Mouse (Mus musculus): Measurements from ENCODE around the gene Dhrs3.

Dhrs3 gene

DNA sequence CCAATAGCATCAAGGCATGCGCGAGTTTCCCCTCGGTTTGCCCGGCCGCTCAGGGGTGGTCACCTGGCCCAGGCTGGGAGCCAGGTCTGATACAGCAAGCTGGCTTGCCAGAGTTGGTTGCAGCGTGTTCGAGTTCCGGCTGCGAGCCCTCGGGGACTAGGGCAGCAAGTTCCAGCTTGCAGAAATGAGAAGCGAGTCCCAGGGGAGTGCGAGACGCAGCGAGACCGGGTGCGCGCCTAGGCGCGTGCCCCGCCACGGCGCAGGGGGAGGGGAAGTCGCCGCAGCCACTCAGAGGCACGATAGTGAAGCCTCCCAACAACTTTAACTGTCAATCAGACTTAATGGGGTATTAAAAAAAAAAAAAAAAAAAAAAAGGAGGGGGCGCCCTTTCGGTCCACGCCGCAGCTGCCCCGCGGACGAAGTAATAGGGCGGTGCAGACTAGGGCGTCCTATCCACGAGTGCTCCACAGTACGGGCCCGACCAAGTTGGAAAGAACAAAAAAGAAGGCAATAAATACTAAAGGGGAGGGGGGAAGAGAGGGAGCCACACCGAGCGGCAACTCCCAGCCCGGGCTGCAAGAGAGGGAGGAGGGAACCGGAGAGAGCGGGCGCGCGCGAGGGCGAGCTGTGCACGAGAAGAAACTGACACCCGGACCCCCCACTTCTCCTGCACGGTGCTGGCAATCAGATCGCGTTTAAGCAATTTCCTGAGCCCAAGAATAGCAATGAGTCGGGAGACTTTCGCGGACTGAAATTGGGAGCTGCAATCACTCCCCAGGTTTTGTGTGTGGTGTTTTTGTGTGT is at the start of gene Dhrs3:
Gene Dhrs3 (plus strand): TSS at position 695 of the 804 bp plus-strand sequence.
- in situ Hi-C loops (cut with MboI; ENCODE audit: unreplicated experiment in 2 of 2), result loop anchor here (5.0 to 25.0 kb wide), 6 partner anchors 125 to 1730 kb away; no protein-coding TSS in a partner anchor

DNA sequence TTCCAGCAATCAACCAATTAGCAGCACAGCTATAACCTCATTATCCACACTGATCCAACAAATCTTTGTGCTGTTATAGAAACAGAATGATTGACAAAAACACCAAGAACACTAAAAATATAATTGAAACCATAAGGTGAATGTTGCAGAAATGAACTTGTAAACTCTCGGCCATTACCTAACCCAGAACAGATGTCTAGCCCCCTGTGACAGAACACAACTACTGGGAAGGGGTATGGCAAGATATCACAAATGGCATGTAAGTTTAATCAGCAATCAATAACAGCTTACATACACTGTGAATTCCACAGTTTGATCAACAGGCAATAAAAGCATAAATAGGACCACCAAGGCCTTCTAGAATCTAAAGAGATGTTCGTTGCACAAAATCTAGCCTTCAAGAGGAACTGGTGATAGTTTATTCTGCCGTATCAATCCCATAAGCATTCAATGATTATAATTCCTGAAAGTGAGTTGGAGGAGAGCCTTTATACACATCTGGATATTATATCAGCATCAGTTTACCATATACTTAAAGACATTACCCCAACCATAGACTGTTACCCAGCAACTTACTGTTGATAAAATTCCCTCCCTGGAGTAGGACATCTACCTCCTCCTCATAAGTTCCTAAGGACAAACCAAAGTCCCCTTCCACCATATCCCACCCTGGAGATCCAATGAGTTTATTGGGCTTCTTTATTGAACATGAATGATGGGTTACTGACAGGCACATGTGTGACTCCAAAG is 30.7 kb upstream of the Dhrs3 start:
- in situ Hi-C loops (cut with MboI; ENCODE audit: unreplicated experiment in 2 of 2), result loop anchor here (25.0 kb wide), 1 partner anchor 425 kb away; the partner anchor contains the start of gene 1700012P22Rik (in 2 of the 2)

- in situ Hi-C loops (cut with MboI; ENCODE audit: unreplicated experiment in 2 of 2), result loop anchor here (25.0 kb wide), 1 partner anchor 431 kb away; the partner anchor contains the start of gene 1700012P22Rik (in 2 of the 2)
Observed at GRCm38 (mm10) chr4:144867926-144868325, 24.7 kb upstream of the Dhrs3 start.

GRCm38 (mm10) chr4:144868584-144868983 is 24.0 kb upstream of the Dhrs3 start:
- in situ Hi-C loops (cut with MboI; ENCODE audit: unreplicated experiment in 2 of 2), result loop anchor here (25.0 kb wide), 1 partner anchor 431 kb away; the partner anchor contains the start of gene 1700012P22Rik (in 2 of the 2)

- in situ Hi-C loops (cut with MboI; ENCODE audit: unreplicated experiment in 2 of 2), result loop anchor here (25.0 kb wide), 1 partner anchor 436 kb away; the partner anchor contains the start of gene 1700012P22Rik (in 2 of the 2)
Observed at GRCm38 (mm10) chr4:144872905-144873304, 19.7 kb upstream of the Dhrs3 start.

DNA sequence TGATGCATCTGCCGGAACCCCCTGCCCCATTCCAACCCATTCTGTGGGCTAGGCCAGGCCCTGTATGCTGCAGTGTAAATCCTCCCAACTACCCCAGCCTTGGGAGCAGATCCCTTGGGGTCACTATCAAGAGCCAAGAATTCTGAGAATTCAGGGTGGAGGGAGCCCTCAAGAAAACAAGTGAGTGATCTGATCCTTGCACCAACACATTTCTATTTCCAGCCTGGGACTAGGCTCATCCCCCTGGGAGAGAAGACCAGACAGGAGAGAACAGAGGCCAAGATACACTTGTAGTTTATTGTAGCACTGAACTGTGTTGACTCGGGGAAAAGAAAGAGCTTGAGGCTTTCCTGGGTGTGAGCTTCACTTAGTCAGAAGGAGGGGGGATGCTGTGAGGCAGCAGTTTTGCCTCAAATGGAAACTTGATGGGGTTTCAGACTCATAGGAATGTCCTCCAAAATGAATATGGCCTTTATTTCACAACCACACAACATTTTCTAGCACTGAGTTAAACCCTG is 17.0 kb upstream of the Dhrs3 start:
- in situ Hi-C loops (cut with MboI; ENCODE audit: unreplicated experiment in 2 of 2), result loop anchor here in 1 of 2 experiments (25.0 kb wide), 1 partner anchor 1713 kb away; no protein-coding TSS in a partner anchor

DNA sequence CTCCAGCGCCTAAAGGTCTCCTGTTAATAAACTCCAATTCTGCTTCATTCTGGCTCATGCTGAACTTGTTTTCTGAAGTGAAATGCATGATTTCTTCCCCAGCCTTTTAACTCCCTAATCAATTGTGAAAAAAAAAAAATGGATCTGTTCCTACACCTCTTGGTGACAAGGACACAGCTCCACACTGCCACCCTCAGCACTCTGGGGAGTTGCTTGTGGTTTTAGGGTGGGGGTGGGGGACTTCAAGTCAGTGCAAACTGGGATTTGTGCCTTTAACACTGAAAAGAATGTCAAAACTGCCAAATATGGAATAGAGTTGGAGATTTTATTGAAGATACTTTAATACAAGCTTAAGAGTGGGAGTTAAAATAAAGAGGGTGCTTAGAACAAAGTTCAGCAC is 13.1 kb upstream of the Dhrs3 start:
- in situ Hi-C loops (cut with MboI; ENCODE audit: unreplicated experiment in 2 of 2), result loop anchor here in 1 of 2 experiments (25.0 kb wide), 1 partner anchor 1717 kb away; no protein-coding TSS in a partner anchor

DNA sequence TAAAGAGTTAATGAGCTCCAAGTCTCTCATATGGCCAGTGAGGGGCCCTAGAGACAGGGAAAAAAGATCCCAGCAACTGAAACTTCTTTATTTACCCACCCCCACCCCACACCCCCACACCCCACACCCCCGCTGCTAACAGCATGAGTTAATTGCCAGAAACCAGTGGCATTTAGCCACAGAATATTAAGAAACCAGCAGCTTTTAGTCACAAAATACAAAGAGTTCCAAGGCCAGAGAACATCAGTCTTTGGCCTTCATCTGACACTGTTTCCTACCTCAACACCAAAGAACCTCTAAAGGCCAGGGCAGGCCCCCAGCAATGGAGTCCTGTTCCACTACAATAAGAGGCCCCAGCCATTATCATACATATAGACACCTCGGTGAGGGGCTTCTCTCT is 11.3 kb upstream of the Dhrs3 start:
- in situ Hi-C loops (cut with MboI; ENCODE audit: unreplicated experiment in 2 of 2), result loop anchor here (10.0 to 25.0 kb wide), 2 partner anchors 273 to 1719 kb away; no protein-coding TSS in a partner anchor

DNA sequence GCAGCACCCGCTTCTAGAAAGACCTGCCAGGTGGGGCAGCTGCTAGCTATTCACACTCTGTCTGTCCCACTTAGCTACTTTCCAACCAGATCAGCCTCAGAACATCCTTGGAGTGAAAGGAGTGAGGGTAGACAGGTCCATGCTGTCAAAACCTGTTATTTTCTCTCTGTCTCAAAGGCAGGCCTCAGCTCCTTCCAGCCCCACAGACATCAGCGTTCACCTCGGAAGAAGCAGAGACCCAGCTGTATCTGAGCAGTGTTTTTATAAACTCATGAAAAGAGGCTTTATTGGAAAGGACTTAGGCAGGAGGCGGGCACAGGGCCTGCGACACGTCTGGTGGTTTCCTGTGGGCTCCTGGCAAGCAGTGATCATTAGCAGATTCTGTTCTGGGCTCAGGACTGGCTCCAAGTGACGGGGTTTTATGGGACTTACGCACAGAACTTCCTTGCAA is 9.7 kb upstream of the Dhrs3 start:
- in situ Hi-C loops (cut with MboI; ENCODE audit: unreplicated experiment in 2 of 2), result loop anchor here (10.0 to 25.0 kb wide), 2 partner anchors 272 to 1721 kb away; no protein-coding TSS in a partner anchor

GRCm38 (mm10) chr4:144886460-144886859 is 6.2 kb upstream of the Dhrs3 start:
- in situ Hi-C loops (cut with MboI; ENCODE audit: unreplicated experiment in 2 of 2), result loop anchor here (5.0 to 25.0 kb wide), 3 partner anchors 268 to 1724 kb away; no protein-coding TSS in a partner anchor

DNA sequence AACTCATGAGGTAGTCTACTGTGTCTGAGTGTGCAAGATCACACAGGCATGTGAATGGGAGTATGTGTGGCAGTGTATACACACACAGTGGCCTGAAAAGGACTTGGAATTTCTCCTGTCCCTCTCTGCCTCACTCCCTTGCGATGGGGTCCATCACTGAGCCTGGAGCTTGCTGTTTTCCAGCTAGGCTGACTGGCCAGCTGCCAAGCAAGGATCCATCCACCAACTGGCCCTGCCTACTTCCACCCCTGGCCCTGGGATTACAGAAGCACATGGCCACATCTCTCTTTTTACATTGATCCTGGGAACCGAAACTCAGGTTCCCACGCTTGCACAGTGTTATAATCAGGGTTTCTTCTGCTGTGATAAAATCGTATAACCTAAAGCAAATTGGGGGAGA is 3.9 kb upstream of the Dhrs3 start:
- in situ Hi-C loops (cut with MboI; ENCODE audit: unreplicated experiment in 2 of 2), result loop anchor here (5.0 to 25.0 kb wide), 3 partner anchors 266 to 1726 kb away; no protein-coding TSS in a partner anchor

DNA sequence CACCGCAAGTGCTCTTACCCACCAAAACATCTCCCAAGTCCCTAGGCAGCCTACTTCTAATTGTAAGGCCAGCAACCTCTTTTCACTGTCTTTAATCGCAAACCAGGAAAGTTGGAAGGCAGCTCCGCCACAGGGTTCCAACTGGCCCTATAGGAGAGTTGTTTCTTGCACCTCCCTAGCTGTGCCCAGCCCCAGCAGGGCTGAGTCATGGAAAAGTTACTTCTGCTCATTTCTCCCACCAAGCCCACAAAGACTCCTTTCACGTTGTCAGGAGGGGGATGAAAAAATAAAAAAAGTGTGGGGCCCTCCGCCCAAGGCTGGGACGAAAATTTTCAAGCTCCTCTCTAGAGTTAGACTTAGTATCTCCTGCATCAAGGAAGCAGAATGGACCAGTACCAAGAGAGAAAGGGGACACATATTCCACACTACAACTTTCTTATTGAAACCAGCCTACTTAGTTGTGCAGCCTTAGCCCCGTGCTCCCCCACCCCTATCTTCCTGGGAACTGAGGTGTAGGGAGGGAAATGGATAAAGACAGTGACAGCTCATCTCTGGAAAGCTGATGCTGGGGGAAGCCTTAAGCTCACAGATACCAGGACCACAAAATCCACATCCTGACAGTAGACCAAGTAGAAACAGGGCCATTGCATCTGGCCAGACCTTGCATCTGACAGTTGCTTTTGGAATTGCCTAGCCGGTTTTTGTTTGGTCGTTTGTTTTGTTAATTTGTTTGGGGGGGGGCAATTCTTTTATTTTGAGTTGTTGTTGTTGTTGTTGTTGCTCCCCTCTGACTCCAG is 2.9 kb upstream of the Dhrs3 start:
- in situ Hi-C loops (cut with MboI; ENCODE audit: unreplicated experiment in 2 of 2), result loop anchor here (5.0 to 25.0 kb wide), 8 partner anchors 128 to 1727 kb away; no protein-coding TSS in a partner anchor

DNA sequence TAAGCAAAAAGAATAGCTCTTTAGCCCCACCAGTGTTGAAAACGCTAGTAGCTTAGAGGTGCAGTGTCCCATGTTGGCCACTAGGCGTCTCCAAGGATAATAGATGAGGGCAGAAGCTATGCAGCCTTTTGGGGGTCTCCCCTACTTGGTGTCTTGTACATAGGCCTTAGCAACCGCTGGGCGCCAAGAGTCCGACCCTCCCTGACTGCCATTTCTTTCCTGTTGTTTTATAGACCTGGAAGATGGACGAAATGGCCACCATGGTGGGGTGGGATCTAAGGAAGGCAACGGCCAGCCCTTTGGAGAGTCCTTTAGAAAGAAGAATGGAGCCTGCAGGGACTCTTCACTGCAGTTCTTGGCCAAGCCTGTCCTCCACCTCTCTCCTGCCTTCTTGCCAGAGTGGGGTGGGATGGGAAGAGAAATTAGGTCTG is 1.9 kb upstream of the Dhrs3 start:
- in situ Hi-C loops (cut with MboI; ENCODE audit: unreplicated experiment in 2 of 2), result loop anchor here (5.0 to 25.0 kb wide), 6 partner anchors 127 to 1728 kb away; no protein-coding TSS in a partner anchor

GRCm38 (mm10) chr4:144891121-144891711 is 1.4 kb upstream of the Dhrs3 start:
- in situ Hi-C loops (cut with MboI; ENCODE audit: unreplicated experiment in 2 of 2), result loop anchor here (5.0 to 25.0 kb wide), 6 partner anchors 126 to 1729 kb away; no protein-coding TSS in a partner anchor

- in situ Hi-C loops (cut with MboI; ENCODE audit: unreplicated experiment in 2 of 2), result loop anchor here (5.0 to 25.0 kb wide), 6 partner anchors 126 to 1729 kb away; no protein-coding TSS in a partner anchor
Observed at GRCm38 (mm10) chr4:144891743-144892132, 889 bp upstream of the Dhrs3 start.

GRCm38 (mm10) chr4:144892937-144893272 is 278 bp downstream of the Dhrs3 start:
- in situ Hi-C loops (cut with MboI; ENCODE audit: unreplicated experiment in 2 of 2), result loop anchor here (5.0 to 25.0 kb wide), 6 partner anchors 124 to 1731 kb away; no protein-coding TSS in a partner anchor

DNA sequence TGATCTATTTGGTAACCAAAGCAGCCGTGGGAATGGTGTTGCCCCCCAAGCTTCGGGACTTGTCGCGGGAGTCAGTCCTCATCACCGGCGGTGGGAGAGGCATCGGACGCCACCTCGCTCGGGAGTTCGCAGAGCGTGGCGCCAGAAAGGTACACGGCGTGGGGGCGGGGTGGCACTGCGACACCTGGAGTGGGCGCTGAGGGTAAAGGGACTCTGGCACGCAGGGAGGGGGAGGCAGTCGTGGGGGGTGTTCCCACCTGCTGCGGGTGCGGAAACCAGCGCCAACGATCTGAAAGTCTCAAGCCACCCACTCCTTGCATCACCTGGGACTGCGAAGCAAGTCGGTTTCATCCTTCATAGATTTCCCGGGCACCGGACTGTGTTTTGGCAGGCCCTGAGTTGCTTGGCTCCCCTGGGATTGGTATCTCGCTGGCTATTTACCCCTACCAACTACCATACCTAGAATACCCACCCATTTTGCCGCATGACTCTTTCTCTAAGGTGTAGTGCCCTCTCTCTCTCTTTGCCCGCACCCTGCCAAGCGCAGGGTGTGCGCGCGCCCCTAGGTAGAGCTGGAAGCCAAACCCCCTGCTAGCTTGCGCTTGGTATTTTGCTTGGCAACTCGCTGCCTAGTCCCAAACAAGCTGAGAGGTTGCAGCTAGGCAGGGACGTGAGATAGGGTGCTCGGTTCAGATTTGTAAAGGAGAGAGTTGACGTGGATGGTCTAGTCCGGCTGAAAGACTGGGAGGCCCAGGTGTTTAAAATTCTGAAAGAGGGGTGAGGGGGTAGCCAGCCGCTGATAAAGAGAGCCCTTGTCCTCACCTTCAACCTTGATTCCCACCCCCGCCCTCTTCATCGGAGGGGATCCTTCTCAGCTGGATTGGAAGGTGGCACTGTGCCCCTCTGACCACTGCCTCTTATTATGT is 1.2 kb downstream of the Dhrs3 start:
- in situ Hi-C loops (cut with MboI; ENCODE audit: unreplicated experiment in 2 of 2), result loop anchor here (5.0 to 25.0 kb wide), 6 partner anchors 123 to 1732 kb away; no protein-coding TSS in a partner anchor

Data from v-Abl transformed pro-B cells (cell line).